Mouse (Mus musculus) small intestine, adult 10 weeks (tissue): ENCODE results near the gene Mt1. TPM values are rescaled to one million over a fixed set of nuclear protein-coding genes. Genes with fewer than 3 reads are reported as not detected.

Experiments used
- polyA plus RNA-seq: library from polyadenylated mRNA; stranded (reverse); fragments of 350-450 nt; fragmentation: Illumina TruSeq; extraction: RNeasy Lipid Tissue Mini Kit (QIAGEN cat#74804); gene quantifications from one replicate; pipeline ENCODE4 v1.2.3, GENCODE M21; 2014; ENCODE audit warnings: low replicate concordance

Mt1 gene
- polyA plus RNA-seq, result 2.2 TPM

DNA sequence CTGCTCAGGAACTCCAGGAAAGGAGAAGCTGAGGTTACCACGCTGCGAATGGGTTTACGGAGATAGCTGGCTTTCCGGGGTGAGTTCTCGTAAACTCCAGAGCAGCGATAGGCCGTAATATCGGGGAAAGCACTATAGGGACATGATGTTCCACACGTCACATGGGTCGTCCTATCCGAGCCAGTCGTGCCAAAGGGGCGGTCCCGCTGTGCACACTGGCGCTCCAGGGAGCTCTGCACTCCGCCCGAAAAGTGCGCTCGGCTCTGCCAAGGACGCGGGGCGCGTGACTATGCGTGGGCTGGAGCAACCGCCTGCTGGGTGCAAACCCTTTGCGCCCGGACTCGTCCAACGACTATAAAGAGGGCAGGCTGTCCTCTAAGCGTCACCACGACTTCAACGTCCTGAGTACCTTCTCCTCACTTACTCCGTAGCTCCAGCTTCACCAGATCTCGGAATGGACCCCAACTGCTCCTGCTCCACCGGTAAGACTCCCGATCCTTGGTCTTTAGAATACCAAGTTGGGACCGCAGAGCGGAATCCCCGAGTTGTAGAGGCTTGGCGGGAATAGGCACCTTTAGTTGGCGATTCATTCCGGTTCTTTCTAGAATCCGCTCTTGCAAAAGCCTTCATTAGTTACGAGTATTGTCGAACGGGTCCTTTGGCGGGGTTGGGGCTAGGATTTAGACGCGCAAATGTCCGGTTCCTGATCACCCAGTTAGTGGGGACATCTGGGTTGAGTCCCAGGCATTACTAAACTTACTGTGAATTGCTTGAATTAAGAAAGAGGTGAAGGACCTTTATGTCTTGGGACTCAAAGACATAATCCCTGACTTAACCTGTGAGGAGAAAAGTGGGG is at the start of gene Mt1:
Gene Mt1, plus strand, starts transcription at position 226 of the 856 bp plus-strand sequence.

DNA sequence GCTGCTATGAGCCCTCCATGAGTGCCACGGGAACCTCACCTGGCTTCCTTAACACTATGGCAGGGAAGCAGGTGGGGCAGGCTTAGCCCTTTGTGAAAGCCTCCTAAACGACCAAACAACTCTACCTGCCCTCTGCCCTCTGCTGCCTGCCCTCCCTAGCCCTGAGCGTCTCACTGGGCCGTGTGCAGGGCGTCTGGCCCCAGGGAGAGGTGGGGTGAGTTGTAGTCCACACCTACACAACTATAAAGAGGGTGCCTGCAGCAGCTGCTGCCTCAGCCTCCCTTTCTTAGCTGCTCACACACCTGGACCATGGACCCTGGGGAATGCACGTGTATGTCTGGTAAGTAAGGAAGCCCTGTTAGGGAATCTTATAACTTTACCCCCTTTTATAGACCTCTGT is 41.9 kb upstream of the Mt1 start, which contains the start of gene Mt4:
Gene Mt4, plus strand, starts transcription at position 265 of the 400 bp plus-strand sequence.

DNA sequence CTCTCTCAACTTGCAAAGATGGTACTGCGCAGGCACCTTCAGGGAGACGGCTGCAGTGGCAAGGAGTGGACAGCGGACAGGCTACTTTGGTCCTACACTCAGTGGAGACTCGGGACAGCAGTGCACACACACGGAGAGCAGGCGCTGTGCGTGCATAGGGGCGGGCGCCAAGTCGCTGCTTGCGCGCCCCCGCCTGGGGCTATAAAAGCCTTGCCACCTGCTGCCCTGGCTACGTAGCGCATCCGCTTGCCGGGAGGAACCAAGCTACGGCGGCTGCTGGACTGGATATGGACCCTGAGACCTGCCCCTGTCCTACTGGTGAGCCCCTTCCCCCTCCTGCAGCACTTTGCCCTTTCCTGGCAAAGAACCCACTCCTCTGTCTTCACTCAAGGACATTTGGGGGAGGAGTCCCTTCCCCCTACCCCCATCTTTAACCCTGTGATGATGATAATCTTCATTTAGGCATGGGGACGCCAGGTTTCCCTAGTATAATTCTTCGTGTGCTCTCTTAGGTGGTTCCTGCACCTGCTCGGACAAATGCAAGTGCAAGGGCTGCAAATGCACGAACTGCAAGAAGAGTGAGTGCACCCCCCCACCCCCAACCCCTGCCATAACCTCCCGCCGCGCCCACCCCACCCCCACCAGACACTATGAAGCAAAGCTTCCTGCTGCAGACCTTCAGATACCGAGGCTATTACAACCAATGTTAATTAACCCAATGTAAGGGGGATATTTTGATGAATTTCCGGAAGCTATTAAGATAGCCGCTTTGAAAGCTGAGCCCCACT is 26.2 kb upstream of the Mt1 start, which contains the start of gene Mt3:
Gene Mt3, plus strand, starts transcription at position 95 of the 788 bp plus-strand sequence.

DNA sequence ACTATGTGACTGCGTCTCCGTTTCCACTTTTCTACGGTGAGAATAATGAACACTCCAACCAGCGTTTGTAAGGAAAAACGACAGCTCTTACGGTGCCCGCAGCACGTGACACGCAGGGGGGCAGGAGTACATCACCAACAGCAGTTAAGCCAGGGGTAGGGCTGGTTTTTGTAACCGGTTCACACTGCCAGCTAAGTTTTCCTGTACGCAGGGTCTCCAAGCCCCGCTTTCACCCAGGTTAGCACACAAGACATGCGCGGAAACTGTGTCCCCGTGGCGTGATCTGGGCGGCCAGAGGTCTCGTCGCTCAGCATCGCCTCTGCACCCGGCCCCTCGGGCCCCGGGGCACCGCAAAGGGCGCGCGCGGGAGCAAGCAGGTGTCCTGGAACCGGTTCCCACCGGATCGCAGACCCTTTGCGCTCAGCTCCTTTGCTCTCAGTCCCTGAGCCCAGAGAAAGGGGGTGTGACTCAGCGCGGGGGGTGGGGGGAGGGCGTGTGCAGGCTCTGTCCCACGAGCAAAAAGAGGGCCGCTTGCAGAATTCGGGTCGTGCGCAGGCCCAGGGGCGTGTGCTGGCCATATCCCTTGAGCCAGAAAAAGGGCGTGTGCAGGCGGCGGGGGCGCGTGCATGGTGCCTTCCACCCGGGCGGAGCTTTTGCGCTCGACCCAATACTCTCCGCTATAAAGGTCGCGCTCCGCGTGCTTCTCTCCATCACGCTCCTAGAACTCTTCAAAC is 6.6 kb upstream of the Mt1 start, which contains the start of gene Mt2:
Gene Mt2, plus strand, starts transcription at position 590 of the 734 bp plus-strand sequence.

DNA sequence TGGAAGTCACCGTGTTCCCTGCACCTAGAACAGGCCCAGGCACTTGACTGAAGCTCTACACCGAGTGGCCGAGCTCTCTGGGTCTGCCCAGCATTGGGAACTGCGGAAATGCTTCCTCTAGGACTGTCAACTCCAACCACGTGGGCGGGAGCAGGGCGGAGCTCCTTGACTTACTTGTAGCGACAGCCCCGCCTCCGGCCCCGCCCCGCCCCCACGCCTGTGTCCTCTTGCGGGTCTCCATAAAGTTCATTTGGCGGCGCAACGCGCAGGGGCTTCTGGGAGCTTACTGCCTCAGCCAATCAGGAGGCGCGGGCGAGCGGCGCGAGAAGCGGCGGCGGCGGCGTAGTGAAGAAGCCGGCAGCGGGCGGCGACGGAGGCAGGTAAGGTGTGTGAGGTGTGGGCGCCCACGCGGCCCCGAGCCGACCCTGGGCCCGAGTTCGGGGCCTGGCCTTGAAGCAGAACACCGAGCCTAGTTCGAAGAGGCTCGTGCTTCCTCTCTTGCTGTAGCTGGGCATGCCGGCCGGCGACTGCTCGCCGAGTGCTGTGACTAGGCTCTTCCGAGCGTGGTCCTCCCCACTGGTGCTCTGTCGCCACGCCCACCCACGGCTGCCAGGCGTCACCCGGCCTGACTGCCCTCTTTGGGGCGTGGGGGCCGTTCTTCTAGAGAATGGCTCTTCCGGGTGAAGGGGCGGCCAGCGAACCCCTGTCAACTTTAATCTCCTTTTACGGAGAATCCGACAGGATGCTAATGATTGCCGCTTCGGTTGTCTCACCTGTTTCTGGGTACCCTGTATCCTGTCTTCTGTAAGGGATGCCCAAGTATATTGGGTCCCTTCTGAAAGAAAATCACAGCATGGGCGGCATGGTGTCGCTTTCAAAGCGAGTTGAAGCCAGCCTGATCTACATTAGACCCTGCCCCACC is 35.6 kb downstream of the Mt1 start, which contains the start of gene Nup93:
Gene Nup93, plus strand, starts transcription at position 313 of the 922 bp plus-strand sequence.

Other genes starting within 250 kb of the Mt1 start
- 65.2 TPM for gene Amfr, start 166.2 kb upstream of the Mt1 start, polyA plus RNA-seq
- gene Nudt21, start 142.1 kb upstream of the Mt1 start, polyA plus RNA-seq, result 89.8 TPM
- gene Ogfod1, start 141.9 kb upstream of the Mt1 start, polyA plus RNA-seq, result 17.6 TPM
- gene Bbs2, start 80.2 kb upstream of the Mt1 start, polyA plus RNA-seq, result 1.9 TPM
- gene Mt4, start 41.9 kb upstream of the Mt1 start, polyA plus RNA-seq, result not detected
- not detected for gene Mt3, start 26.5 kb upstream of the Mt1 start, polyA plus RNA-seq
- gene Mt2, start 6.4 kb upstream of the Mt1 start, polyA plus RNA-seq, result 6.7 TPM
- gene Nup93, start 35.5 kb downstream of the Mt1 start, polyA plus RNA-seq, result 6.1 TPM
- gene Slc12a3, start 150.1 kb downstream of the Mt1 start, polyA plus RNA-seq, result not detected
- 108 TPM for gene Herpud1, start 207.4 kb downstream of the Mt1 start, polyA plus RNA-seq